Mouse (Mus musculus): ENCODE measurements around the gene Pik3c2g. TPM values are rescaled to one million over a fixed set of nuclear protein-coding genes. Genes with fewer than 3 reads are reported as not detected.

Gene Pik3c2g
- polyA plus RNA-seq, 1 experiment from 2014 or later = 0.22 TPM

GRCm38 (mm10) chr6:139957531-139958241 is 370.7 kb downstream of the Pik3c2g start:
- TF ChIP-seq CTCF (IDR thresholded peaks at IDR 0.05; ENCODE audit: low read depth) = no peak
- Histone ChIP-seq H3K4me1 (replicated peaks; ENCODE audit: control insufficient read depth, insufficient read depth, low read length) (no peaks in the 10 kb centered on the region), H3K27me3 (replicated peaks; ENCODE audit: control insufficient read depth, insufficient read depth, low read length) (no peaks in the 10 kb centered on the region), H3K36me3 (ENCODE audit: control insufficient read depth, insufficient read depth) (no peaks in the 10 kb centered on the region), H3K9me3 (ENCODE audit: control insufficient read depth) (no peaks in the 10 kb centered on the region), H3K27ac (ENCODE audit: low read depth, low read length) (no peak overlapping the region), H3K4me2 (replicated peaks; ENCODE audit: low read depth) (no peak overlapping the region), H3K4me3 (ENCODE audit: low read depth, low read length) (no peak overlapping the region), H3K9ac (ENCODE audit: low read depth, low read length) (no peak overlapping the region)
- no peak for ATAC-seq
- WGBS = 60% methylated on average over 7 of the region's 7 CpGs

DNA sequence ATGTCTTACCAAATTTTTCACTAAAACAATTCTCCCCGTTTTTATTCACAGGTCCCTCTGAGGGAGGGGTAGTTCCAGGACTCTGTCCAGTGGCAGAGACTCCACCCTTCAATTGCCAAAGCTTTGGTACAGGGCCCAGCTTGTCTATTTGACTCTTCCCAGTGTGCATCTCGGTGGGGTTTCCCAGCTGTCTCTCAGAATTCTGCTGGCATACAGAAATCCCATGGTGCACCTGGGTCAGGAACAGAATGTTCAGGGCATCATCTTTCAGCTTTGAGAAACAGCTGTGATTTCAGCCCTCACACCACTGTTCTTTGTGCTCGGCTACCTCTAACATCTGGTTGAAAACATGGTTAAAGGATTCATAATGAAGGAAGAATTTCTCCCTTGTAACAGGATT is 376.8 kb downstream of the Pik3c2g start:
- 68% methylated on average over 3 of the region's 3 CpGs for WGBS
- no peak for TF ChIP-seq CTCF (IDR thresholded peaks at IDR 0.05; ENCODE audit: low read depth)
- ATAC-seq = no peak

GRCm38 (mm10) chr6:139964895-139965294 is 377.9 kb downstream of the Pik3c2g start:
- Histone ChIP-seq H3K36me3 (ENCODE audit: control insufficient read depth, insufficient read depth) (no peaks in the 10 kb centered on the region), H3K9me3 (ENCODE audit: control insufficient read depth) (no peaks in the 10 kb centered on the region), H3K4me2 (replicated peaks; ENCODE audit: low read depth) (no peak overlapping the region), H3K27ac (ENCODE audit: low read depth, low read length) (no peak overlapping the region), H3K4me3 (ENCODE audit: low read depth, low read length) (no peak overlapping the region), H3K4me1 (replicated peaks; ENCODE audit: control insufficient read depth, insufficient read depth, low read length) (no peaks in the 10 kb centered on the region), H3K27me3 (replicated peaks; ENCODE audit: control insufficient read depth, insufficient read depth, low read length) (no peaks in the 10 kb centered on the region), H3K9ac (ENCODE audit: low read depth, low read length) (no peak overlapping the region)
- no peak for TF ChIP-seq CTCF (IDR thresholded peaks at IDR 0.05; ENCODE audit: low read depth)
- ATAC-seq = no peak
- WGBS = 64% methylated on average over 3 of the region's 3 CpGs

More for the DNA sequence above, 376.8 kb downstream of the Pik3c2g start:
- H3K9ac ChIP-seq (ENCODE audit: low read depth, low read length) = no peak overlapping the region
- H3K27ac ChIP-seq (ENCODE audit: low read depth, low read length) = no peak overlapping the region
- H3K27me3 ChIP-seq (replicated peaks; ENCODE audit: control insufficient read depth, insufficient read depth, low read length) = no peaks in the 10 kb centered on the region
- H3K9me3 ChIP-seq (ENCODE audit: control insufficient read depth) = no peaks in the 10 kb centered on the region
- no peaks in the 10 kb centered on the region for H3K4me1 ChIP-seq (replicated peaks; ENCODE audit: control insufficient read depth, insufficient read depth, low read length)
- no peak overlapping the region for H3K4me2 ChIP-seq (replicated peaks; ENCODE audit: low read depth)
- no peaks in the 10 kb centered on the region for H3K36me3 ChIP-seq (ENCODE audit: control insufficient read depth, insufficient read depth)
- no peak overlapping the region for H3K4me3 ChIP-seq (ENCODE audit: low read depth, low read length)

DNA sequence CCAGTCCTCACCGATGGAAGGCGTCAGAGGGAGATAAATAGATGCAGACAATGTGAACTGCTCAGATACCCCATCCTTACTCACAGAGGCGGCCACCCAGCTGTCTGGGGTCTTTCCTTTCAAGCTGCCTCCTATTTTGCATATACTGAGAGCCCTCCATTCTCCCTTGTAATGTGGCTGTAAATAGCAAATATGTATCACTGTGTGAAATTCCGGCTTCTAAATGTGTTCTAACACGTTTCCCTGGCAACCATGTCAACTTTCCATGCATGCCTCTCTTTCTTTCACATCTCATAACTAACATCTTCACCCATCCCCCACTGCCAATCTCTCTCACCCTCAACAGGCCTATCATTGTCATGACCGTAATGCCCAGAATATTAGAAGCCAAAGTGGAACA is 379.7 kb downstream of the Pik3c2g start:
- no peak for TF ChIP-seq CTCF (IDR thresholded peaks at IDR 0.05; ENCODE audit: low read depth)
- WGBS = 64% methylated on average over 6 of the region's 6 CpGs

GRCm38 (mm10) chr6:139971608-139972298 is 384.7 kb downstream of the Pik3c2g start:
- WGBS = 71% methylated on average over 4 of the region's 4 CpGs
- Histone ChIP-seq H3K27ac (ENCODE audit: low read depth, low read length) (no peak overlapping the region), H3K9ac (ENCODE audit: low read depth, low read length) (no peak overlapping the region), H3K27me3 (replicated peaks; ENCODE audit: control insufficient read depth, insufficient read depth, low read length) (no peaks in the 10 kb centered on the region), H3K9me3 (ENCODE audit: control insufficient read depth) (no peaks in the 10 kb centered on the region), H3K4me1 (replicated peaks; ENCODE audit: control insufficient read depth, insufficient read depth, low read length) (no peaks in the 10 kb centered on the region), H3K4me3 (ENCODE audit: low read depth, low read length) (no peak overlapping the region), H3K36me3 (ENCODE audit: control insufficient read depth, insufficient read depth) (no peaks in the 10 kb centered on the region), H3K4me2 (replicated peaks; ENCODE audit: low read depth) (no peak overlapping the region)
- TF ChIP-seq CTCF (IDR thresholded peaks at IDR 0.05; ENCODE audit: low read depth) = no peak
- no peak for ATAC-seq

More for the DNA sequence above, 379.7 kb downstream of the Pik3c2g start:
- Histone ChIP-seq H3K4me1 (replicated peaks; ENCODE audit: control insufficient read depth, insufficient read depth, low read length) (no peaks in the 10 kb centered on the region), H3K4me2 (replicated peaks; ENCODE audit: low read depth) (no peak overlapping the region), H3K4me3 (ENCODE audit: low read depth, low read length) (no peak overlapping the region), H3K9me3 (ENCODE audit: control insufficient read depth) (no peaks in the 10 kb centered on the region), H3K27me3 (replicated peaks; ENCODE audit: control insufficient read depth, insufficient read depth, low read length) (no peaks in the 10 kb centered on the region), H3K9ac (ENCODE audit: low read depth, low read length) (no peak overlapping the region), H3K36me3 (ENCODE audit: control insufficient read depth, insufficient read depth) (no peaks in the 10 kb centered on the region), H3K27ac (ENCODE audit: low read depth, low read length) (no peak overlapping the region)
- no peak for ATAC-seq

DNA sequence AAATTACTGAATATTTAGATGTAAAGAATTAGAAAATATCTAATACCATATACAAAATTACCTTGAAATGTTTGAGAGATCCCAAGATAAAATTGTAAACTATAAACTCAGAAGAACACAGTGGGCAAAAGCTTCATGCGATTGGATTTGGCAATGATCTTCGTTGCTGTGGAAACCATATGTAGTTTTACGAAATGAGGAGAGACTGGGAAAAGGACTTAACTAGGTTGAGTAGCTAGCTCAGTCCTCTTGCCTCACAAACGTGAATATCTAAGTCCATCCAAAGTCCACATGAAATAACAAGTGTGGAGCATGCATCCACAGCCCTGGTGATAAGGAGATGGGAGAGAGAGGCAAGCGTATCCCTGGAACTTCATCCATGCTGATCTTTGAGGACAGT is 387.6 kb downstream of the Pik3c2g start:
- Histone ChIP-seq H3K9me3 (ENCODE audit: control insufficient read depth) (no peaks in the 10 kb centered on the region), H3K4me2 (replicated peaks; ENCODE audit: low read depth) (no peak overlapping the region), H3K9ac (ENCODE audit: low read depth, low read length) (no peak overlapping the region), H3K4me3 (ENCODE audit: low read depth, low read length) (no peak overlapping the region), H3K4me1 (replicated peaks; ENCODE audit: control insufficient read depth, insufficient read depth, low read length) (no peaks in the 10 kb centered on the region; the same call in 1 of the 2 replicates), H3K36me3 (ENCODE audit: control insufficient read depth, insufficient read depth) (no peaks in the 10 kb centered on the region), H3K27me3 (replicated peaks; ENCODE audit: control insufficient read depth, insufficient read depth, low read length) (no peaks in the 10 kb centered on the region), H3K27ac (ENCODE audit: low read depth, low read length) (no peak overlapping the region)
- 78% methylated on average over 5 of the region's 5 CpGs for WGBS
- no peak for ATAC-seq
- TF ChIP-seq CTCF (IDR thresholded peaks at IDR 0.05; ENCODE audit: low read depth) = no peak
